Comparison of ENCODE assay signal across 9 mouse cellular contexts in the genomic region with DNA sequence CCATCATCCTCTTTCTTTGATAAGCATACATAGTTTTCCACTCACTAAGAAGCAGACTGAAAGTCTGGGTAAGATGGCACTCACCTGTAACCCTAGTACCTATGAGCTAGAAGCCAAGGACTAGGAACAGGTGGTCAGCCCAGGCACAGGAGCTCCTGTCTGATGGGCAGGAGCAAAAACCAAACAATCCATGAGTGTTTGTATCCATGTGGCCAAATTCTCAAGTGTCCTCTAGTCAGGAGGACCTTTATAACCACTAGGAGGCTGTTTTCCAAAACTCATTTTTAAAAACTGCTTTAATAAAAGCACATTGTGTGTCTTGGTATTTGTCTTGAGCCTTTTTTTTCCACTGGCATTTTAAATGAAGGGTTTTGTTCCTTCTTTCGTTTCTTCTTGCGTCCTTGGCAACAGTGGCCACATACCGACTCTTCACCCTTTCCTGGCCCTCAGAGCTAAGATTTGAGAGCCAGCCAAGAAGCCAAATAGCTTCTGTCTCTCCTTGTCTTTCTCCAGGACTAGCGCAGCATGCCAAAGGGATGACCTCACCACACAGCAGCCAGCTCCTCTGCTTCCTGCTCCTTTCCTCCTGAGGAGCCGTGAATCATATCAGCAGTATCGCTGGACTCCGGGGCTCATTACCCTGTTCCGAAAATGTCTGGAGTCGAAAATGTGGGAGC. TPM values are rescaled to one million over a fixed set of nuclear protein-coding genes. Genes with fewer than 3 reads are reported as not detected.
DNase-seq lines count a peak whose midpoint lies in the region; ATAC-seq and TF ChIP-seq lines count a peak whose summit lies in the region.
"Had no signal": no experiment of that assay in that cellular context is flagged by ENCODE, and none has a peak within 500 bp of the region (broad histone marks: within the 10 kb centered on the region; RNA-seq: fewer than 3 reads in every experiment).

No protein-coding gene starts in this region.

- TF ChIP-seq POLR2A in liver, adult 2 months (IDR thresholded peaks at IDR 0.05; ENCODE audit: extremely low read depth, insufficient read depth, low read length): no peak

- H3K4me2 ChIP-seq in midbrain, embryonic 11.5 days: no peak overlapping the region
- peak overlapping the region; percentile 10; the same call in 1 of the 2 replicates for H3K4me2 ChIP-seq in embryonic facial prominence, embryonic 11.5 days (ENCODE audit: low read depth, low read length)
- H3K4me2 ChIP-seq in heart, embryonic 12.5 days: peak overlapping the region; percentile 61
- peak overlapping the region; percentile 32 for H3K4me2 ChIP-seq in kidney, embryonic 14.5 days (replicated peaks; ENCODE audit: low read depth, low read length)

- no peak overlapping the region for H3K4me3 ChIP-seq in midbrain, embryonic 10.5 days
- H3K4me3 ChIP-seq in midbrain, embryonic 11.5 days (ENCODE audit: low read depth, low read length): no peak overlapping the region
- H3K4me3 ChIP-seq in embryonic facial prominence, embryonic 11.5 days (ENCODE audit: low read depth, low read length): no peak overlapping the region
- H3K4me3 ChIP-seq in heart, embryonic 12.5 days: peak overlapping the region; percentile 26
- peak overlapping the region; percentile 16 for H3K4me3 ChIP-seq in kidney, embryonic 14.5 days (ENCODE audit: low read length)
- no peak overlapping the region for H3K4me3 ChIP-seq in liver, adult 2 months (ENCODE audit: insufficient read depth, low read depth, low read length)

- no peaks in the 10 kb centered on the region for H3K27me3 ChIP-seq in midbrain, embryonic 10.5 days (ENCODE audit: low read depth, poor library complexity, severe bottlenecking)
- H3K27me3 ChIP-seq in midbrain, embryonic 11.5 days (ENCODE audit: control insufficient read depth, insufficient read depth, low read length): no peaks in the 10 kb centered on the region
- H3K27me3 ChIP-seq in embryonic facial prominence, embryonic 11.5 days (ENCODE audit: control insufficient read depth, insufficient read depth, low read length): no peaks in the 10 kb centered on the region
- no peaks in the 10 kb centered on the region for H3K27me3 ChIP-seq in heart, embryonic 12.5 days (replicated peaks)
- H3K27me3 ChIP-seq in kidney, embryonic 14.5 days (ENCODE audit: control insufficient read depth, insufficient read depth, low read length): no peaks in the 10 kb centered on the region
- H3K27me3 ChIP-seq in liver, adult 2 months (ENCODE audit: control insufficient read depth, insufficient read depth, low read length): no peaks in the 10 kb centered on the region

- TF ChIP-seq CTCF in liver, adult 2 months (IDR thresholded peaks at IDR 0.05; ENCODE audit: low read depth, low read length): no peak

- peak overlapping the region; percentile 64 for H3K27ac ChIP-seq in midbrain, embryonic 10.5 days (replicated peaks)
- H3K27ac ChIP-seq in midbrain, embryonic 11.5 days (ENCODE audit: low read depth, low read length): no peak overlapping the region
- no peak overlapping the region; the same call in 1 of the 2 replicates for H3K27ac ChIP-seq in embryonic facial prominence, embryonic 11.5 days (replicated peaks; ENCODE audit: low read depth, low read length)
- H3K27ac ChIP-seq in heart, embryonic 12.5 days (ENCODE audit: poor library complexity, severe bottlenecking): peak overlapping the region; percentile 89
- H3K27ac ChIP-seq in kidney, embryonic 14.5 days (ENCODE audit: low read depth, low read length): peak overlapping the region; percentile 81
- H3K27ac ChIP-seq in liver, adult 2 months (replicated peaks; ENCODE audit: insufficient read depth, low read depth, low read length): peak overlapping the region; percentile 71

- WGBS in midbrain, embryonic 10.5 days: 64% methylated on average over 9 of the region's 9 CpGs
- 63% methylated on average over 9 of the region's 9 CpGs for WGBS in midbrain, embryonic 11.5 days
- WGBS in embryonic facial prominence, embryonic 11.5 days: 28% methylated on average over 9 of the region's 9 CpGs
- 23% methylated on average over 9 of the region's 9 CpGs for WGBS in heart, embryonic 12.5 days
- 22% methylated on average over 9 of the region's 9 CpGs for WGBS in kidney, embryonic 14.5 days
- WGBS in liver, adult 2 months: 67% methylated on average over 9 of the region's 9 CpGs

- no peak for ATAC-seq in midbrain, embryonic 11.5 days (ENCODE audit: low FRiP score)
- ATAC-seq in embryonic facial prominence, embryonic 11.5 days (replicated peaks; ENCODE audit: insufficient number of reproducible peaks, low FRiP score, low TSS enrichment, low read depth): no peak; the same call in 1 of the 2 replicates
- ATAC-seq in heart, embryonic 12.5 days (ENCODE audit: insufficient number of reproducible peaks, low FRiP score): peak; percentile 88
- peak; percentile 85 for ATAC-seq in kidney, embryonic 14.5 days (ENCODE audit: low FRiP score, low TSS enrichment)
- ATAC-seq in megakaryocyte-erythroid progenitor cell, adult 5-6 weeks (replicated peaks; ENCODE audit: low FRiP score, low TSS enrichment, poor library complexity, severe bottlenecking): no peak

- H3K36me3 ChIP-seq in midbrain, embryonic 10.5 days: no peaks in the 10 kb centered on the region
- no peaks in the 10 kb centered on the region for H3K36me3 ChIP-seq in midbrain, embryonic 11.5 days (ENCODE audit: control insufficient read depth, insufficient read depth, low read length)
- H3K36me3 ChIP-seq in embryonic facial prominence, embryonic 11.5 days (replicated peaks; ENCODE audit: control insufficient read depth, insufficient read depth, low read depth, low read length): no peaks in the 10 kb centered on the region
- no peaks in the 10 kb centered on the region for H3K36me3 ChIP-seq in heart, embryonic 12.5 days
- no peaks in the 10 kb centered on the region for H3K36me3 ChIP-seq in kidney, embryonic 14.5 days (ENCODE audit: control insufficient read depth, insufficient read depth, low read length)
- no peaks in the 10 kb centered on the region for H3K36me3 ChIP-seq in liver, adult 2 months (ENCODE audit: control insufficient read depth, insufficient read depth, low read length)

- H3K4me1 ChIP-seq in midbrain, embryonic 10.5 days: peaks cover 19% of the 10 kb centered on the region
- H3K4me1 ChIP-seq in midbrain, embryonic 11.5 days (ENCODE audit: control insufficient read depth, insufficient read depth, low read length): peaks cover 3% of the 10 kb centered on the region; the same call in 1 of the 2 replicates
- H3K4me1 ChIP-seq in embryonic facial prominence, embryonic 11.5 days (ENCODE audit: control insufficient read depth, insufficient read depth, low read length): no peaks in the 10 kb centered on the region; the same call in 1 of the 2 replicates
- H3K4me1 ChIP-seq in heart, embryonic 12.5 days (replicated peaks): peaks cover 19% of the 10 kb centered on the region
- peaks cover 18% of the 10 kb centered on the region for H3K4me1 ChIP-seq in kidney, embryonic 14.5 days (ENCODE audit: control insufficient read depth, insufficient read depth, low read length)
- H3K4me1 ChIP-seq in liver, adult 2 months (ENCODE audit: control insufficient read depth, insufficient read depth, low read length): peaks cover 14% of the 10 kb centered on the region

- no peak overlapping the region for H3K9ac ChIP-seq in midbrain, embryonic 11.5 days (ENCODE audit: low read length)
- H3K9ac ChIP-seq in embryonic facial prominence, embryonic 11.5 days (replicated peaks; ENCODE audit: low read length): no peak overlapping the region
- H3K9ac ChIP-seq in heart, embryonic 12.5 days: peak overlapping the region; percentile 29; the same call in 1 of the 2 replicates
- 0 out of 2 replicates have a peak overlapping the region, but pooled peaks have one; percentile 23 for H3K9ac ChIP-seq in kidney, embryonic 14.5 days (ENCODE audit: low read depth, low read length)
- no peak overlapping the region for H3K9ac ChIP-seq in liver, adult 2 months (ENCODE audit: low read depth, low read length)

- DNase-seq in midbrain, embryonic 10.5 days (ENCODE audit: low spot score): peak; percentile 33
- DNase-seq in midbrain, embryonic 11.5 days (ENCODE audit: low spot score, missing footprints): no peak
- DNase-seq in embryonic facial prominence, embryonic 11.5 days (ENCODE audit: low spot score): peak; percentile 73
- peak; percentile 32 for DNase-seq in liver, adult 2 months (ENCODE audit: extremely low read depth, low read depth, low spot score)
- DNase-seq in ovary, postnatal 14 days (ENCODE audit: low spot score): peak; percentile 42

- no peaks in the 10 kb centered on the region for H3K9me3 ChIP-seq in midbrain, embryonic 10.5 days (replicated peaks)
- H3K9me3 ChIP-seq in midbrain, embryonic 11.5 days (ENCODE audit: control insufficient read depth, low read length): no peaks in the 10 kb centered on the region; the same call in 1 of the 2 replicates
- no peaks in the 10 kb centered on the region for H3K9me3 ChIP-seq in embryonic facial prominence, embryonic 11.5 days (replicated peaks; ENCODE audit: control insufficient read depth, low read length)
- H3K9me3 ChIP-seq in heart, embryonic 12.5 days (replicated peaks): no peaks in the 10 kb centered on the region
- no peaks in the 10 kb centered on the region; the same call in 1 of the 2 replicates for H3K9me3 ChIP-seq in kidney, embryonic 14.5 days (ENCODE audit: control insufficient read depth, low read length)

- no peaks in the 10 kb centered on the region for H3K79me2 ChIP-seq in liver, adult 2 months (ENCODE audit: control insufficient read depth, insufficient read depth, low read length)

RNA-seq across cellular contexts. Expression of gene Fam50b, which starts 8.7 kb away (rescaled TPM):
- not detected in 2 replicates for polyA plus RNA-seq in midbrain, embryonic 10.5 days (2016; fragmentation: Nextera tagmentation; extraction: Ambion mirVana)
- not detected in 2 replicates for polyA plus RNA-seq in midbrain, embryonic 11.5 days (2014; fragmentation: Nextera tagmentation; extraction: Ambion mirVana)
- polyA plus RNA-seq in embryonic facial prominence, embryonic 11.5 days (2014; fragmentation: Nextera tagmentation; extraction: Ambion mirVana): not detected in 2 replicates
- not detected in 2 replicates for polyA plus RNA-seq in heart, embryonic 12.5 days (2016; fragmentation: Nextera tagmentation; extraction: Ambion mirVana)
- not detected in 2 replicates for polyA plus RNA-seq in kidney, embryonic 14.5 days (2014; fragmentation: Nextera tagmentation; extraction: Ambion mirVana)
- total RNA-seq in liver, adult 2 months (2014; rRNA removed): 0.47 TPM in 1 of 2 replicates, not detected in the other
- 0.45 and 0.59 TPM in 2 replicates for polyA plus RNA-seq in liver, adult 2 months (2012; rRNA removed)
- not detected in 2 replicates for total RNA-seq in megakaryocyte-erythroid progenitor cell, adult 5-6 weeks (2014; fragmentation: Nextera tagmentation)
- not detected in 2 replicates for total RNA-seq in megakaryocyte-erythroid progenitor cell, adult 5-6 weeks (2017)
- total RNA-seq: layer of hippocampus, postnatal 25 days had no signal

Comparison
In these comparisons a context has a peak if more than half of its experiments do, and no peak if none do; other contexts are left out.
1. H3K27ac ChIP-seq: peak in midbrain, embryonic 10.5 days (single experiment), heart, embryonic 12.5 days (single experiment), kidney, embryonic 14.5 days (single experiment) and liver, adult 2 months (single experiment); none in midbrain, embryonic 11.5 days (single experiment) and embryonic facial prominence, embryonic 11.5 days (single experiment).
2. H3K4me3 ChIP-seq: peak in heart, embryonic 12.5 days (single experiment) and kidney, embryonic 14.5 days (single experiment); none in midbrain, embryonic 10.5 days (single experiment), midbrain, embryonic 11.5 days (single experiment), embryonic facial prominence, embryonic 11.5 days (single experiment) and liver, adult 2 months (single experiment).
3. ATAC-seq: peak in heart, embryonic 12.5 days (single experiment) and kidney, embryonic 14.5 days (single experiment); none in midbrain, embryonic 11.5 days (single experiment), embryonic facial prominence, embryonic 11.5 days (single experiment) and megakaryocyte-erythroid progenitor cell, adult 5-6 weeks (single experiment).
4. H3K9ac ChIP-seq: peak in heart, embryonic 12.5 days (single experiment) and kidney, embryonic 14.5 days (single experiment); none in midbrain, embryonic 11.5 days (single experiment), embryonic facial prominence, embryonic 11.5 days (single experiment) and liver, adult 2 months (single experiment).